Mouse (Mus musculus) lung, embryonic 15.5 days (tissue): ENCODE data around the gene Rfc3. TPM values are rescaled to one million over a fixed set of nuclear protein-coding genes. Genes with fewer than 3 reads are reported as not detected.

Source experiments
- polyA plus RNA-seq: library from polyadenylated mRNA; unstranded; fragments of >200 nt; fragmentation: Nextera tagmentation; extraction: Ambion mirVana; gene quantifications from 2 replicates; pipeline ENCODE4 v1.2.1, GENCODE M21; 2015

Rfc3 gene
- polyA plus RNA-seq, 1 experiment from 2014 or later: 105 TPM

Other genes starting within 250 kb of the Rfc3 start
- not detected in 2 replicates for gene Gm42906, start 223.1 kb downstream of the Rfc3 start, polyA plus RNA-seq
- gene Vmn2r18, start 45.2 kb downstream of the Rfc3 start, polyA plus RNA-seq: 0.09 TPM in 1 of 2 replicates, not detected in the other